Mouse (Mus musculus): ENCODE results near the gene Npy1r.

DNA sequence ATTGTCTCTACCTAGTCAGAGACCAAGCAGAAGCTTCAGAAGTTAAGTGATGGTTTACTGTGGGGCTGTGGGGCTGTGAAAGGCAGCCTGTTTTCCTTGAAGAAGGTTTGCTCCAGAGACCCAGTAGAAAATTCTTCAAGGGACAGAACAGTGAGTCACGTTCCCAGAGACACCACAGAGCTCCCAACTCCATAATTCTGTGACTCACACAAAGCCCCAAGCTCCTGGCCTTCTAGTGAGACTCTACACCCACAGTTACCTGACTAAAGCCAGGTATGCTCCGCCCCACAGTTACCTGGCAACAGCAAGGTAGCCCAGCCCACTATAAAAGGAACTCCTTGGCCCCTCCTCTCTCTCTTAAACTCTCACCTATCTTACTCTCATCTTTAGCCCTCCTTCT, 54.6 kb downstream of the Npy1r start:
- no peak for TF ChIP-seq CTCF (IDR thresholded peaks at IDR 0.05; ENCODE audit: extremely low read depth, insufficient read depth, insufficient read length, insufficient replicate concordance)
- no peak for TF ChIP-seq POLR2A (IDR thresholded peaks at IDR 0.05; ENCODE audit: low read depth, low read length)
